Mouse (Mus musculus): Measurements from ENCODE around the gene Nr2c2ap. TPM values are rescaled to one million over a fixed set of nuclear protein-coding genes. Genes with fewer than 3 reads are reported as not detected.
A peak's percentile ranks its signal among the peaks of the same experiment; 100 is the strongest.

Nr2c2ap gene
- polyA plus RNA-seq, 1 experiment from 2014 or later, result 37.9 TPM

DNA sequence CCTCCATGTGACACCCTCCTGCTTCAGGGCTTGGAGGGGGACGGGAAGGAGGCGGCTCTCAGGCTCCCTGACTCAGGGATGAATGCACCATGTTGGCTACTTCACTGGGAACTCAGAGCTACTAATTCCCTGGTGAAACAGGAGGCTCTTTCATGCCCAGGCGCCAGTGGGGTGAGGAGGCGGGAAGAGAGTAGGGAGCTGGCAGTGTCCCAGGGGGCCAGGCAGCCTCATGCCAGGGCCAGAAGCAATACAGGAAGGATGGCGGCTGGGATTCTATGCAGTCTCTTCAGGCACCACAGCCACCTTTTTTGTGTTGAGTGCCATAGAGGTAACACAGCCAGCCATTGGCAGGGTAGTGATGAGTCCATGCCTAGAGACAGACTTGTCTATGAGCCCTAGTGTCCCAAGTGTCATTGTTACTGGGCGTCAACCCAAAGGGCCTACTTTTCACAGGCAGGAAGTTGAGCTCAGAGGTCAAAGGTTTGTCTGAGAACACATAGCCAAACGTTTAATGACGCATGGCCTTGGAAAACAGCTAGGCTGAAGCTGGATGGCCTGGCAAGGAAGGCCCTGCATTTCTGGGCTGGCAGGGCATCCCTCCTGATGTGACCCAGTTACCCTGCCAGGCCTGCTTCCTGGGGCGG, 1.7 kb upstream of the Nr2c2ap start:
- Histone ChIP-seq H3K4me3 (no peak overlapping the region), H3K27me3 (ENCODE audit: poor library complexity, severe bottlenecking) (no peaks in the 10 kb centered on the region), H3K27ac (no peak overlapping the region), H3K9me3 (no peaks in the 10 kb centered on the region), H3K4me1 (peaks cover 27% of the 10 kb centered on the region), H3K36me3 (replicated peaks) (peaks cover 23% of the 10 kb centered on the region)
- DNase-seq (ENCODE audit: extremely low spot score, low spot score), result no peak
- 73% methylated on average over 9 of the region's 9 CpGs for WGBS

GRCm38 (mm10) chr8:70130066-70130465, 1.1 kb upstream of the Nr2c2ap start:
- no peak overlapping the region for H3K27ac ChIP-seq
- H3K9me3 ChIP-seq, result no peaks in the 10 kb centered on the region
- DNase-seq (ENCODE audit: extremely low spot score, low spot score), result no peak
- H3K36me3 ChIP-seq (replicated peaks), result peaks cover 29% of the 10 kb centered on the region
- no peaks in the 10 kb centered on the region for H3K27me3 ChIP-seq (ENCODE audit: poor library complexity, severe bottlenecking)
- 82% methylated on average over 3 of the region's 3 CpGs for WGBS
- peaks cover 27% of the 10 kb centered on the region for H3K4me1 ChIP-seq
- no peak overlapping the region for H3K4me3 ChIP-seq

DNA sequence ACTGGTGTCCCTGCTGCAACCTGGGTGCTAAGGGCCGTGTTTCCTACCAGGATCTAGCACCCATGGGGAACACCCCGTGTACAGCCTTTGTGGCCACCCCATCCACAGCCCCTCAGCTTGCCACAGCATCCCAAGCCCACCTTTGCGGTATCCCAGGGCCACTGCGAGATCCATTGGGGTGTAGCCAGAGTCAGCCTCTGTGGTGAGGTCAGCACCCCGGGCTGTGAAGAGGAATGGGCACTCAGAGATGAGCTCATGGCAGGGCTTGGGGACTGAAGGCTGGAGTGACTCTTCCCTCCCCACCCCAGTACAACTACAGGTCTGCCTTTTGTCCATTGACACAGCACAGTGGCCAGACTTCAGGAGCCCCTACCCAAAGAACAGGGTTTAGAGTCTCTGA, 3.0 kb downstream of the Nr2c2ap start:
- 93% methylated on average over 5 of the region's 5 CpGs for WGBS
- no peaks in the 10 kb centered on the region for H3K27me3 ChIP-seq (ENCODE audit: poor library complexity, severe bottlenecking)
- H3K36me3 ChIP-seq (replicated peaks), result peaks cover 52% of the 10 kb centered on the region
- no peak overlapping the region for H3K4me3 ChIP-seq
- H3K27ac ChIP-seq, result no peak overlapping the region
- H3K9me3 ChIP-seq, result no peaks in the 10 kb centered on the region
- no peak for DNase-seq (ENCODE audit: extremely low spot score, low spot score)
- peaks cover 37% of the 10 kb centered on the region for H3K4me1 ChIP-seq

GRCm38 (mm10) chr8:70134931-70135330, 3.8 kb downstream of the Nr2c2ap start:
- 95% methylated on average over 9 of the region's 9 CpGs for WGBS
- H3K27me3 ChIP-seq (ENCODE audit: poor library complexity, severe bottlenecking), result no peaks in the 10 kb centered on the region

GRCm38 (mm10) chr8:70136591-70136990, 5.5 kb downstream of the Nr2c2ap start:
- DNase-seq (ENCODE audit: extremely low spot score, low spot score), result no peak
- Histone ChIP-seq H3K27ac (no peak overlapping the region), H3K4me1 (peaks cover 34% of the 10 kb centered on the region), H3K4me3 (no peak overlapping the region), H3K9me3 (no peaks in the 10 kb centered on the region), H3K27me3 (ENCODE audit: poor library complexity, severe bottlenecking) (no peaks in the 10 kb centered on the region), H3K36me3 (replicated peaks) (peaks cover 52% of the 10 kb centered on the region)
- WGBS, result 78% methylated on average over 4 of the region's 4 CpGs

More at GRCm38 (mm10) chr8:70134931-70135330, 3.8 kb downstream of the Nr2c2ap start:
- DNase-seq (ENCODE audit: extremely low spot score, low spot score), result no peak
- H3K36me3 ChIP-seq (replicated peaks), result peaks cover 52% of the 10 kb centered on the region
- peaks cover 31% of the 10 kb centered on the region for H3K4me1 ChIP-seq
- no peak overlapping the region for H3K27ac ChIP-seq
- H3K9me3 ChIP-seq, result no peaks in the 10 kb centered on the region
- no peak overlapping the region for H3K4me3 ChIP-seq

DNA sequence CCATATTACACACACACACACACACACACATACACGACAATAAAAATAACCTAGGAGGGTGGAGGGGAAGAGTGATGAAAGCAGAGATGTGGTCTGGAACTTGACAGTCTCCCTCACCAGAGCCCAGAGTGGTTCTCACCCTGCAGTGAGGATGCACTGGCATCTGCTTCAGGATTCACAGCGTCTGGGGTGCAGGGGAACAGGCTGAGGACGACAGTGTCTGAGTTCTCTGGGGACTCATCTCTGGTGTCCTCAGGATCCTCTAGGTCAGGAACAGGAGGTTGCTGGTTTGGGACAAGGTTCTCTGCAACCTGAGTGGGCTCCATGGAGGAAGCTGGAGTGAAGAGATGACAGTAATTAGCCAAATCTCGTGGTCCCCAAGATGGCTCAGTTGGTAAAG, 6.8 kb downstream of the Nr2c2ap start:
- Histone ChIP-seq H3K4me1 (peaks cover 23% of the 10 kb centered on the region), H3K27ac (no peak overlapping the region), H3K27me3 (ENCODE audit: poor library complexity, severe bottlenecking) (no peaks in the 10 kb centered on the region), H3K36me3 (replicated peaks) (peaks cover 57% of the 10 kb centered on the region), H3K4me3 (peak overlapping the region; percentile 77), H3K9me3 (no peaks in the 10 kb centered on the region)
- WGBS, result 81% methylated on average over 4 of the region's 4 CpGs
- DNase-seq (ENCODE audit: extremely low spot score, low spot score), result no peak

DNA sequence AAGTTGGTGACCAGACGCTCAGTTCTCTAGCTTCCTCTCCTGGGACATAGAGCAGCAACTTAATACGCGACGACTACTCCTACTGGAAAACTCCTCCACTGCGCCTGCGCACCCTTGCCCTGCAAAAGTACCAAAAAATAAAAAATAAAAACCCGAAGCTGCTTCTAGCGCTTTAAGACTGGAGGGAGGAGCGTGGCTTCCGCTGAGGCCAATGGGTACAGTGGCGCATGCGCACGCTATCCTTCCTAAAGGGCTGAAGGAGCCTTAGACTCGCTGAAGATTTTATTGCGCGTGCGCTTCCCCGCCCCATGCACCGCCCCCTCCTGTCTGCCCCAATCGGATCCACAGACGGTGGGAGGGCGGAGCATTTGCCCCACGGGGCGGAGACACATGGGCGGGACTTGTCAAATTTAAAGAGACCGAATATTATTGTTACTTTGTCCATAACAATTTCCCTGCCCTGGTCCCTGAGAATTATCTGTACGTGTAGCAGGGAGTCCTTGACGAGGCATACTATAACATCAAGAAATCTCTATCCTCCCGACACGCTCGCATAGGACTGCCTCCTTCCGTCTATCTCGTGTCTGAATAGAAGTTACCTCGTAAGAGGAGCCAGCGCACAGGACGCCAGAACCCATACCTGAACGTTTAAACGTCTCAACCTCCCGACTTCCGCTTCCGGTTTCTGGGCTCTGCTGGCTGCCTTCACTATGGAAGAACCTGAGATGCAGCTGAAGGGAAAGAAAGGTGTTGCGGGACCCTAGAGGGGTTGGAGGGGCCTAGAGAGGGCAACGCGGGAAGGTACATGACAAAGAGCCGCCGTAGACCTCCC, 8.1 kb downstream of the Nr2c2ap start, which contains the start of the genes Rfxank, Borcs8 and Mef2b:
Gene Rfxank (minus strand): TSS at position 129 of the 832 bp plus-strand sequence.
Gene Borcs8 (plus strand): TSS at position 474 of the 832 bp plus-strand sequence.
Gene Mef2b (plus strand): TSS at position 686 of the 832 bp plus-strand sequence.
- peaks cover 23% of the 10 kb centered on the region for H3K4me1 ChIP-seq
- peak within 1 kb of the TSS; percentile 77 for H3K4me3 ChIP-seq
- under 1% methylated on average over 46 of the region's 46 CpGs for WGBS
- H3K36me3 ChIP-seq (replicated peaks), result peaks cover 57% of the 10 kb centered on the region
- no peaks in the 10 kb centered on the region for H3K9me3 ChIP-seq
- H3K27ac ChIP-seq, result peak within 1 kb of the TSS; percentile 87
- DNase-seq (ENCODE audit: extremely low spot score, low spot score), result peak; percentile 98
- no peaks in the 10 kb centered on the region for H3K27me3 ChIP-seq (ENCODE audit: poor library complexity, severe bottlenecking)

DNA sequence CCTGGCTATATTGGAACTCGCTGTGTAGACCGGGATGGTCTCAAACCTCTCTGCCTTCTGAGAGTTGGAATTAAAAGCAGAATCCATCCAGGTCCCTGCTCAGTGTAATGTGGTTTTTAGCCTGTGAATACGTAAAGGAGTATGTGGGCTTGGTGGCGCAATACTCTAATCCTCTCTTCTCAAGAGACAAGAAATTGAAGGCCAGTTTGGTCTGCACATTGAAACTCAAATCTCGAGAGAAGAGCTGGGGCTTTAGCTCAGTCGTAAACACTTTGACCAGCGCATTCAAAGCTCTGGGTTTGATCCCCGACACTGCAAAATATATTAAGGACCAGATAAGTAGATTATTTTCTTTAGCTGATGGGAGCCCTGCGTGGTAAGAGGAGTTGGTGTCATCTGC, 8.8 kb downstream of the Nr2c2ap start:
- Histone ChIP-seq H3K4me3 (peak overlapping the region; percentile 77), H3K4me1 (peaks cover 23% of the 10 kb centered on the region), H3K27ac (peak overlapping the region; percentile 87), H3K27me3 (ENCODE audit: poor library complexity, severe bottlenecking) (no peaks in the 10 kb centered on the region), H3K9me3 (no peaks in the 10 kb centered on the region), H3K36me3 (replicated peaks) (peaks cover 57% of the 10 kb centered on the region)
- 17% methylated on average over 9 of the region's 9 CpGs for WGBS
- no peak for DNase-seq (ENCODE audit: extremely low spot score, low spot score)

- Histone ChIP-seq H3K27me3 (ENCODE audit: poor library complexity, severe bottlenecking) (peaks cover 24% of the 10 kb centered on the region), H3K4me1 (peaks cover 15% of the 10 kb centered on the region), H3K4me3 (no peak overlapping the region), H3K9me3 (no peaks in the 10 kb centered on the region), H3K27ac (no peak overlapping the region), H3K36me3 (replicated peaks) (peaks cover 45% of the 10 kb centered on the region)
- DNase-seq (ENCODE audit: extremely low spot score, low spot score), result no peak
- WGBS, result 88% methylated on average over 7 of the region's 7 CpGs
Measured at GRCm38 (mm10) chr8:70147678-70148607, 16.8 kb downstream of the Nr2c2ap start.

GRCm38 (mm10) chr8:70150158-70150557, 19.0 kb downstream of the Nr2c2ap start:
- Histone ChIP-seq H3K4me3 (no peak overlapping the region), H3K9me3 (no peaks in the 10 kb centered on the region), H3K27me3 (ENCODE audit: poor library complexity, severe bottlenecking) (peaks cover 39% of the 10 kb centered on the region), H3K27ac (0 out of 2 replicates have a peak overlapping the region, but pooled peaks have one; percentile 2), H3K4me1 (peaks cover 18% of the 10 kb centered on the region), H3K36me3 (replicated peaks) (peaks cover 23% of the 10 kb centered on the region)
- 21% methylated on average over 13 of the region's 13 CpGs for WGBS
- DNase-seq (ENCODE audit: extremely low spot score, low spot score), result no peak

- Histone ChIP-seq H3K9me3 (no peaks in the 10 kb centered on the region), H3K4me1 (peaks cover 20% of the 10 kb centered on the region), H3K4me3 (peak overlapping the region; percentile 42), H3K27me3 (ENCODE audit: poor library complexity, severe bottlenecking) (peaks cover 50% of the 10 kb centered on the region), H3K27ac (no peak overlapping the region), H3K36me3 (replicated peaks) (no peaks in the 10 kb centered on the region)
- 11% methylated on average over 18 of the region's 22 CpGs for WGBS
- DNase-seq (ENCODE audit: extremely low spot score, low spot score), result peak; percentile 75
Measured at GRCm38 (mm10) chr8:70152537-70153257, 21.6 kb downstream of the Nr2c2ap start.
